Mouse (Mus musculus) heart, adult 11 months (tissue): ENCODE data around the gene Hc.

ENCODE experiments used
- DNase-seq: peaks from one replicate; pipeline ENCODE4 v3.0.0; 2022

Gene Hc

DNA sequence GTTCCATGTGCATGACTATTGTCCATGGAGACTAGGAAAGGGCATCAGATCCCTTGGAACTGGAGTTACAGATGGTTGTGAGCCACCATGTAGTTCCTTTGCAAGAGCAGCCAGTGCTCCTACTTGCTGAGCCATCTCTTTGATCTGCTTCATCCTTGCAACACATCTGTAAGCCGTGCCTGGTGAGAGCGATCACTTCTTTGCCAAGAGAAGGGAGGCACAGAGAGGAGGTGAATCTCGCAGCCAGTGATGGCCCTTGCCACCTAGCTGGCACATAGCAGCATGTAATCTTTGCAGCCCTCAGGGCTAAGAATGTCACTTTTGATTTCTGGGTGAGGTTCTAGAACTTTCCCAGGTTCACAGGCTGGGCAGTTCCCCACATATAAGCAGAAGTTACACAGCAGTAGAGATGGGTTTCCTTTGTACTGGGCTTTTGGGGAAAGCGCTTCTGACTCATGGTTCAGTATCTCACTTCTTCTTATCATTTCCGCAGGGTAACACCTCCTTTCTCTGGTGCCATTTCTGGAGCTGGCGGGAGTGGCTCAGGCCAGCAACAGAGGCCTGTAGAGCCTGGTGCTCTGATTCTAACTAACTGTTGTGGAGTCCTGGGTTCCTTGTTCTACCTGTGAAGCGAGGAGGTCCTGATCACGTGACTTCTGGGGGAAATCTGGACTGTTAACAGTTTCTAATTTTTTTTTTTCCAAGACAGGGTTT lies 84.1 kb downstream of the Hc start:
- peak; percentile 92 for DNase-seq

DNA sequence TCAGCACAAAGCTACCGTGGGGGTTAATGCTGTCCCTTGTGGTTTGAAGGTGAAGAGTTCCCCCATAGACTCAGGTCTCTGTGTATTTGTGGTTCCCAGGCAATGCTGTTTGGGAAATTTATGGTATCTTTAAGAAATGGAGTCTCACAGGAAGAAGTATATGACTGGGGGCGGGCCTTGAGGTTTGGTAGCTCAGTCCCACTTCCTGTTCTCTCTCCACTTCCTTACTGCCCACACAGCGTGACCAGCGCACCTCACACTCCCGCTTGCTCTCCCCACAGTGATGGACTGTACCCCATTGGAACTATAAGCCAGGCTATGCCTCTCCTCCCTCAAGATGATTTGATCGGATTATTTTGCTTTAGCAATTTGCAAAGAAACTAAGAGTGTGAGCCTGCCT lies 84.8 kb downstream of the Hc start:
- DNase-seq: peak; percentile 90

DNA sequence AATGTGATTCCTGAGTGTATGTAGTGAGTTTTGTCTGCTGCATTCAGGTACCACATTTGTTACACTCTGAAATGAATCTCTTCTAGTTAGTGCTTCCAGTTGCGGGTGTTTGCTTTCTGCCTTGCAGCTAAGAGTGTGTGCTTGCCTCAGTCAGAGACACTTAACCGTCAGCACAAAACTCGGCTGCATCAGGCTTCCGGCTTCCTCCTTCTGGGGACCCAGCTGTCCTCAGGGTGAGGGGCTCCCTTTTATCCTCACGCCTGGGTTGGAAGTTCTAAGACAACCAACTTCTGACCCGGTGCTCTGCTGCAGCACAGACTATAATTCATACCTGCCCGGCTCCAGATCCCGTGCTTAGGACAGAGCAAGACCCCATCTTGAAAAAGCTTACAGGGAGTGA lies 88.2 kb downstream of the Hc start:
- DNase-seq: no peak

DNA sequence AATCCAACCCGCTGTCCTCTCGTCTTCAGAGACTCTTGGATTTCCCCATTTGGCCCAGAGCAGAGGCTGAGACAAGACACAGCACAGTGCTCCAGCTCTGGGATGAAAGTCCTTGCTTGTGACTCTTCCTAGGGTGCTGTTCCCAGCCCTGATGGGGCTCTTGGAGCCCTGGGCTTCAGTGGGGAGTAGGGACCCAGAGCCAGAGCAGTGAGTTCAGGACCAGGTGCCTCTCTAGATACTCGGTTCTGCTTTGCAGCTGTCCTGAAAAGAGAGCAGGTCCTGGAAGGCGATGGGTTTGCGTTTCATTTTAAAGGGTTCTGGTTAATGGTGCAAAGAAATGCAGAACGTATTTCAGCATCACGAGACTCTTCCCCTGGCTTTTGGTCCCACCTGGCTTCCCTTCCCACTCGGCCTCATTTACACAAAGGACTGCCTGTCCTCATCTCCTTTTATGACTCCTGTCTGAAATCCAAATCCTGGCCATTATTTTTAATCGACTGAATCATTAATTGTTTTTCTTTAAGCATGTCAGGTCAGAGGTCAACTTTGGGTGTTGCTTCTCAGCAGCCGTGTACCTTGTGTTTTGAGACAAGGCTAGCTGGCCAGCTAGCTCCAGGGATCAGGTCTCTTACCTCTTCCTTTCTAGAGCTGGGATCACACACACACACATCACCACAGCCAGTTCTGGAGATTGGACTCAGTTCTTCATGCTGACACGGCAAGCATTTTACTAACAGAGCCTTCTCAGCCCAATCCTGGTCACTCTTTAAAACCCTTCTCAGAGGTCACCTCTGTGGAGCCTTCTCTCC lies 90.0 kb downstream of the Hc start:
- DNase-seq: no peak

DNA sequence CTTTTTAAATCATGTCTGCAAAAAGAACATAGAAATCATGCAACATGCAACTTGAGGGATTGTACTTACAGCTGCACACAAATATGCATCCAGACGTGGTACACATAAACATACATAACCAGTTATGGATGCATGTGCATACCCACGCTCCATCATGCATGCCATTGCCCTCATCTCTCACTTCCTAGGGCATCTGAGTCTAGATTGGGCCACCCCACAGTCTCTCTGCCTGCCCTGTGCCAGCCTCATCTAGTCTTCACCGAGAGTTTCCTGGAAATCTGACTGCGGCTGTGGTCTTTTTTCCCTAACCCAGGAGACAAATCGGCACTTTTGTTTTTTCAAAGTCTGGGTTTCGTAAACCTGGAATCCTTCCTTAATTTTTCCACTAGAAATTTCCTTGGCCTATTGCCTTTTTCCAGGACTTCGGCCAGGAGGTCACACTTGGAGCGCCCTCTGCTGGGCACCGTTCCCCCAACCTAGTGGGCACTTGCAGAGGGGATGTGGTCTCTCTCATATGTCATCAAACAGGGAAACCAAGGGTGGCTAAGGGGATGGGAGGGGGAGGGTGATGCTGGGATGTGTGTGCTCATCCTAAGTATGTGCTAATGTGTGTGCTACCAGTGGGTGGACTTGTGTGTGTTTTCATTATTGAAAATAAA lies 91.0 kb downstream of the Hc start:
- peak; percentile 97 for DNase-seq

DNA sequence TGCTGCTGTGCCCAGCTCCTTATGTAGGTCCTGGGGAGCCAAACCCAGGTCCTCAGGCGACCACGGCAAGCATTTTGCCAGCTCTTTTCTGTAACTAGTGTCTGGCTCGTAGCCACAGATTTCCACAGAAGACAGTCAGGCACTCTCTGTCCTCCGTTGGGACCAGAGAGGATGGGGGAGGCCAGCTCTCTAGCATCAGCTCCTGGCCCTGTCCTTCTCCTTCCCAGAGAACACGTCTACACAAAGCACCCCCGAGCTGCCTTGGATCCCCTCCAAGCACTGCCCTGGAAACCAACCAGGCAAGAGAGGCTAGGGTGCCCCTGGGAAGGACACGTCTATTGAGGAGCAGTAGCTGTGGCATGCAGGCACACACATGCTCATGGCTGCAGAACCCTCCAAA lies 92.1 kb downstream of the Hc start:
- peak; percentile 89 for DNase-seq

DNA sequence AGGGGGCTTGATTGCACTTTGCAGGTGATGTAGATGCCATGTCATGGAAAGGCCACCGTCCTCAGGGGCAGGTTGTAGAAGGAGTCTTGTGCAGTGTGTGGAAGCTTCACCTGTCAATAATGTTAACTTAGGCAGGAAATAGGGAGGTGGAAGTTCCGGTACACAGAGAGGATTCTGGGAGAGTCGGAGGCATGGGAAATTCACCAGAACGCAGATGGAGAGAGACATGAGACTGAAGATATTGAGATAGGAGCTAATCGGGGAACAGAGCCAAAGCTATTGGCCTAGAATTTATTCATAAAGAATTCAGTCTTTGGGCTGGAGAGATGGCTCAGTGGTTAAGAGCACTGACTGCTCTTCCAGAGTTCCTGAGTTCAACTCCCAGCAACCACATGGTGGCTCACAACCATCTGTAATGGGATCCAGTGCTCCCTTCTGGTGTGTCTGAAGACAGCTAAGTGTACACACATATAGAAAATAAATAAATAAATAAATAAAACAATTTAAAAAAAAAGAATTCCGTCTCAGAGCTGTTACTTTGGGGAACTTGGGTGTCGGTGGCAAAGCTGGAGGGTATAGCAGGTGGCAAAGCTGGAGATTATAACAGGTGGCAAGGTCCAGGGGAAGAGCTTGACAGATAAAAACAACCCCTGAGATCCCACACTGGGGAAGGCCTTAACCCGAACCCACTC lies 94.8 kb downstream of the Hc start:
- DNase-seq: no peak

DNA sequence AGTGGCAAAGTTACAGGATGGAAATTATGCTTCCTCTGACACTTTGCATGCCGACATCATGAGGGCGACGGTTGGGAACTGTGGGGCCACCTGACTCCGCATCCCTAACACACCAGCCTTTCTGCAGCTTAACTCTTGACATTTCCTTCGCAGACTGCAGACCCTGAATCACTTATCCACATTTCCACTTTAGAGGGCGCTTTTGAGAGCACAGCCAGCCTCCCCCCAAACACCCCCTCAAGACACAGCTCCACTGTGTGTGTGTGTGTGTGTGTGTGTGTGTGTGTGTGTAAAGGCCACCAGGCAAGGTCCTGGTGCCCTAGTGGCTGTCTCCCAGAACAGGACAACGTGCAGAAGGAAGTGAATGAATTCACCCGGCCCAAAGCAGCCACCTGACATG lies 95.4 kb downstream of the Hc start:
- DNase-seq: no peak

DNA sequence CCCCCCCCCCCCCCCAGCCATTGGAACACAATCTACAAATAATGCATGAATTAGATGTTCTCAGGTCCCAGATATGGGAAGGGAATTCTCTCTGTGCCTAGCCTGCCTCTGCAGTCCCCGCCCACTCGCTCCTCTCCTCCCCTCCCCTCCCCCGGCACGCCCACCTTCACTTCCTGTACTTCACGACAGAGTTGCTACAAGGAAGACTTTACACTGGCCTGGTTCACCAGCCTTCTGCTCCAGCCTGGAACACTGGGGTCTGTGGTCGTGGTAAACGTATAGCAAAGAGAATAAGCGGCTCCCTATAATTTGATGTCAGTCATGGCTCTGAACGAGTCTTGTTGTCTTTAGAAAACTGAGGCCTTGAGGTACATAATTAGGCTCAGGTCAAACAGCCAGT lies 95.9 kb downstream of the Hc start:
- peak; percentile 94 for DNase-seq

DNA sequence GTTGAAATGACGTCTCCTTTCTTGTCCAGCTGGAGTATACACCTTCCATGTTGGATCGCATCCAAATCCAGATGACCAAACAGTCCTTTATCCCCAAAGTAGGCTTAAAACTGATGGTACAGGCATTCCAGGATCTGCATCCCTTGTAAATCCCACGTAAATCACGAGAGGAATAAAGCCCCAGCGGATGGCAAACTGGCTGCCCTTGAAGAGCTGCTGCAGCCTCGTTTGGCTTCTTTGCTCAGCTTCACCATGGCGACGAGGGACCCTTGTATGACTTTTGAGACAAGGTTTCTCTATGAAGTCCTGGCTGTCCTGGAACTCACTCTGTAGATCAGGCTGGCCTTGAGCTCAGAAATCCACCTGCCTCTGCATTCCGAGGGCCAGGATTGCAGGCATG lies 96.6 kb downstream of the Hc start:
- DNase-seq: no peak

DNA sequence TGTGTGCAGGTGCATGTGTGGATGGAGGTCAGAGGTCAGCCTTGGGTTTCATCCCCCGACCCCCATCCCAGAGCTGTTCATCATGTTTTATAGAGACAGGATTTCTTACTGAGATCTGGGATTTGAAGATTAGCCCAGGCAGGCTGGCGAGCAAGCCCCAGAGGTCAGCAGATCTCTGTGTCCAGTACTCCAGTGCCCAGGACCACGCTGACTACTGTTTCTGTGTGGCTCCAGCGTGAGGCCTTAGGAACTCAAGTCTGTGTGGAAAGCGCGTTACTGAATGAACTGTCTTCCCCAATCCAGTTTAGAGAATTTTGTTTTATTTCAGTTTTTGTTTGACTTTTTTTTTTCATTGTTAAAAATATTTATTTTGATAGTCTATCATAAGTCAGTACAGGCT lies 97.0 kb downstream of the Hc start:
- DNase-seq: peak; percentile 87

DNA sequence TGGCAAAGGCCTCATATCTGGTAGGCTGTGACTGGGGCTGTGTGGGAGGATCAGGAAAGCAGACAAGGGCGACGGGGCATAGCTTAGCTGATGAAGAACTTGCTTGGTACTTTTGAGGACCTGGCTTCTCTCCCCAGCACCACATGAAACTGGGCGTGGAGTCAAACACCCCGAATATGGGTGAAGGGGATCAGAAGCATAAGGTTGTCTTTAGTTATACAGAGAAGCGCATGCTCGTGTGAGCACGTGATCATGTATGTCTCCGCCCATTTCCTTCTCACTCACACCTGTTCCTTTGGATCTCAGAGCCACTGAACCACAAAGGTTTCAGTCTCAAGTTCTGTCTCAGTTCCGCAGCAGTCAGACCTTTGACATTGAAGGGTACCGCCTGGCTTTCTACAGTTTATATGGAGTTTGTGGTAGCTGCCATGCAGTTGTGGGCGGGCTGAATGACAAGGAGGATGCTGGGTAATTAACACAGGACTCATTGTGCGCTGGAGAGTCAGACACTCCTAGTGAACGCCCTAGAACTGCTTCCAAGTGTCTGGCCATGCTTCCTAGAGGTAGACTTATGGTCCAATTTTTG lies 97.8 kb downstream of the Hc start:
- DNase-seq: peak; percentile 95

DNA sequence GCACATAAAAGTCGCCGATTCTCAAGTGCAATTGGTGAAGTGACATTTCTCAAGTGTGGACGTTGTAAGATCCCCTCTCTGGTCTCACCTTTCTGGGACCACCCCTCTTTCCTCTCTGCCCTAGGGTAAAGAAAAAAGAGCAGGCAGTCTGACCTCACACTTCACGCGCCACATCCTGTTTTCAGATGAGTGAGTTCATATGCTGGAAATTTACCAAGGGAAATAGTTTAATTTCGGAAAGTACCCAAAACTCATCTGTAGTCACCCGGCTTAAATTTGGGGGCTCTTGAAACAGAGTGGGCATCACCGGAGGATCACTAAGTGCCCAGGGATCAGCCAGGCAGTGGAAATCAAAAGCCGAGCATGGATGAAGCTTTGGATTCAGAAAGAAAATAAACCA lies 98.3 kb downstream of the Hc start:
- peak; percentile 94 for DNase-seq

DNA sequence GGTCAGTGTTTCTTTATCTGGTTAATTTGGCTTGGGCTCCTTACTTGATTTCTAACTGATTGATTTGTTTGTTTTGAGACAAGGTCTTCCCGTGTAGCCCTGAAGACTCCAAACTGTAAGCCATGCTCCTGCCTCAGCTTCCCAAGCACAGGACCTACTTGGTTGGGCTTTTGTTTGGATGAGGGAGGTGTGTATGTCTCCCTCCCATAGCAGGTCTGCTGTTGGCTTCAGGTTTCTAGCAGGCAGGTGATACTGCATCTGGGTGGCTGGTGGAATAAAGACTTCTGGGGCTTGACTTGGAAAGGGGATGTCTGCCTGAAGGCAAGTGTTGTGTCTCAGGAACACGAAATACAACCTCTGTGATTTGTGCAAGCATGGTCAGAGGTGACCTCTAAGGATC lies 99.0 kb downstream of the Hc start:
- no peak for DNase-seq

DNA sequence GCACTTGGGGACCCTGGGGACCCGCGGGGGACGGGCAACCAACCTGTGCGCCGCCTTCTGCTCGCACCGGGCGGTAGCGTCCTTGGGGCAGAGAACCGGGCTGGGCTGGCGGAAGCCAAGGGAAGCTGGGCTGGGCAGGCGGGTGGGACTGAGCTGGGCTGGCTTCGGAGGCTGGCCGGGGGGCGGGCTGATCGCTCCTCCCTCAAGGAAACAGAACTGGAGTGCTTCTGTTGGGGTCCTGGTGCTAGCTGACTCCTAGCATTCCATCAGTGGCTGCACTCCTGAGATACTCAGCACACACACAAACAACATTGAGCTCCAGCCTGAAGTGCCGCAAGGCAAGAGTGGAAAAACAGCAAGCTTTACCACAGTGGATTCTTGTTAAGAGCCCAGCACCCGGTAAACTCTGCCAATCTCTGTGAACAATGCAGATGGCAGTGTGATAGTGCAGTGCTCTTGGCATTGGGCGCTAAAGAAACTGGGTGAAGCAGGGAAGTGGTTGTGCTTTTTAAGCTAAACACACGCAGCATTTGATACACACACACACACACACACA lies 99.7 kb downstream of the Hc start, which contains the start of gene Traf1:
Traf1 (minus strand) TSS at position 292 of the 556 bp plus-strand sequence.
- peak; percentile 97 for DNase-seq

DNA sequence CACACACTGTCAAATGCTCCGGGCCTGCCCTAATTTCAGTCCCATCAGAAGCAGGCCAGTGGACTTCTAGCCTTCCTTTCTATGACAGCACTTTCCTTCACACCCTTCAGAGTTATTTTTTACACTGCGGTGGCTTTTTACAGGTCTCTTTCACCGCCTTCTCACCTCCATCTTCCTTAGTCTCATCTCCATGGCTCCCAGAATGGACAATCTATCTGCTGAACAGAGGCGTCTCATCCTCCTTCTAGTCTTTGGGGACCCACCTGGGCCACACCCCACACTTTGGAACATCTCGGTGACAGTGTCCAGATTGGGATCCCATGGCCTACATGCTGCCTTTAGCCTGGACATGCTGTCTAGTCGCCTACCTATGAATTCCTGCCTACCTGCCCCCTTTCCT lies 100.3 kb downstream of the Hc start:
- DNase-seq: no peak

DNA sequence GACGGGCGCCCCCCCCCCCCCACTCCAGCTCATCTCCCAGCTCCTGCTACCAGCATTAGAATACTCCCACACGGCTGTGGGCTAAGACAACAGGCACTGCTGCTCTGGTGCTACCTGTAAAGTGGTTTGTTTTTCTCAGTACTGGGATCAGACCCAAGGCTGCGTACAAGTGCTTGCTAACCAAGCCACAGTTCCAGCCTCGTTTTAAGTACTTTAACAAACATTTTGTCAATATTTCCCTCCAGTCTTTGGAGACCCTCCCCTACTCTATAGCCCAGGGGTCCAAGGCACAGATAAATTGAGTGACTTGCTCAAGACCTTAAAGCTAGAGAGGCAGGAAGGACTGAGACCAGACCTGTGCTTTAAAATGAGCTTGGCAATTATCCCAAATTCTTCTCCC lies 100.8 kb downstream of the Hc start:
- no peak for DNase-seq

DNA sequence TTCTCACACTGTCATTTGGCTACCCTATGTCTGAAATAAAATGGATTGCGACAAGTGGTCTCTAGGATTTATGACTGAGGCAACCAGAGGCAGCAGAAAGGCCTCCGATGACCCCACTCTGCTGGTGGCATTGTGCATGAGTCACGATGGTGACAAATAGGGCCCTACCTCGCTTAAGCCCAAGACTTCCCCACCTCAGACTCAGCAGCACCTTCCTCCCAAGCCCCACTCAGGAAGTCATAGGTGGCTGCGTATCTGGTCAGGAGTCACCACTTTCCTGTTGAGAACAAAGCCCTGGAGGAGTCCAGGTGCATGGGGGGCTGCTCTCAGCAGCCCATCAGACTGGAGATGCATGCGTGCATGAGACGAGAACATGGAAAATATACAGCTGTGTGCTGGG lies 102.7 kb downstream of the Hc start:
- DNase-seq: peak; percentile 89

DNA sequence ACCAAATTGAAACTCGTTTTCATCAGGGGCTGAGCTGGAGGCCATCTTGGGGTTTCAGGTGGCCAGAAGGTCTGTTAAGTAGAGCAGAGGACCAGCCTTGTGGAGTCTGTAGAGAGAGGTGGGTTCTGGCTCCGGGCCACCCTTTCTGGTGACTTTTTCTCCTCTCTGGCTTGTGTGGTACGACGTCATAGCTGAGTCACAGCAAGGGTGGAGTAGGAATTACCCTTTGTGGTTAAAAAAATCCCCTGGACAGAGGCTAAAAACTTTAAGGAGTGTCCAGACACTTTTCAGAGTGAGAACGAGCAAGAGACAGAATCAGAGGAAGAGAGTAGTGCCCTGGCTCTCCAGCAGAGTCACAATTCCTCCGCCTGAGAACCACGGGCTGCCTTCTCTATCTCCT lies 103.2 kb downstream of the Hc start:
- peak; percentile 81 for DNase-seq

DNA sequence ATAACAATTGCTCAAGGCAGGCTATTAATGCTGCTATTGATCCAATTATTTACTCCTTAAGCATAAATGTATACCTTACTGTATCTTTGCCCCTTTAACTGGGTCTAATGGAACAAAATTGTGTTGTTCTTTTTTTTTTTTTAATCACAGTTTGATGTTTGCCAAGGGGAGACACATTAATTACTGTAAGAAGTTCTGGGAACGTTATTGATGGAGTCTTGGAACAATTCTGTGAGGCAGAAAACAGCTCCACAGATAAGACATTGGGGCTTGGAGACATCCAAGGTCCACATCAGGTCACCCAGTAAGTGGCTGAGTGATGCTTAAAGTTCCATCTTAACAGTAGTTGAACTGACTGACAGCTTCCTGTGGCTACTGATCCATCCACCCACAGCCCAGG lies 103.8 kb downstream of the Hc start:
- DNase-seq: no peak

DNA sequence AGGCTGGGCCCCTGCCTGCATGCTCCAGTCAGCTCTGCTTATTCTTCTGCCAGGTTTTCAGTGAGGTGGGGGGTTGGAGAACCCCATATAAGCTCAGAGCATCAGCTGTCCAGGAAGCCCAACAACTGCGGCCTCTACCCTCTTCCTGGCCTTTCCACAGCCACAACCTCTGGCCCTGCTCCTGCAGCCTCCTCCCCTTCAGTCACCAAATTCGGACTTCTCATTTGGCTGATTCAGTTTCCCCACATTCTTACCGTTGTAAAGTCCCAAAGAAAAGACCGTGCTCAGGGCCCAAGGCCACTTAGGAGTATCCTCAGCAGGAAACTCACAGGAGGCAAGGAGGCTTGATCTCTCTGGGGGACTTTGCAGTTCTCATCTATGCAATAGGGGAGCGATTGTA lies 104.3 kb downstream of the Hc start:
- DNase-seq: peak; percentile 90

DNA sequence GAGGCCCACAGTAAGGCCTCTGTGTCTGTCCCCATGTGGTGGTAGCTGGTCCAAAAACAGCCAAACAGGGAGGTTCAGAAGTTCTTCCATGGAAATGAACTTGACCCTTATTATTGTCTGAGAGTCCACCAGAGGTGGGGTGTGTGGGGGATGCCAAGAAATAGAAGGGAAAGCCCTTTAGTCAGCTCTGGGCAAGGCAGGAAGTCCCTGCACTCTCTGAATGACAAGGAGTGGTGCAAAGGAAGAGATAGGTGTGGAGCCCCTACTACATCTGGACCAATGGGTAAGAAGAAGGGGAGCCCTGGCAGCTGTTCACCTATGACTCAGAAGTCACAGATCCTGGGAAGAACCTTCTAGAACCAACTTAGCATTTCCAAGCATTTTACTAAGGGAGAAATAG lies 106.9 kb downstream of the Hc start:
- DNase-seq: peak; percentile 92
